Mouse (Mus musculus): ENCODE data around the gene Smbd1. TPM values are rescaled to one million over a fixed set of nuclear protein-coding genes. Genes with fewer than 3 reads are reported as not detected.

Gene Smbd1
- polyA plus RNA-seq, 1 experiment from 2014 or later: not detected

DNA sequence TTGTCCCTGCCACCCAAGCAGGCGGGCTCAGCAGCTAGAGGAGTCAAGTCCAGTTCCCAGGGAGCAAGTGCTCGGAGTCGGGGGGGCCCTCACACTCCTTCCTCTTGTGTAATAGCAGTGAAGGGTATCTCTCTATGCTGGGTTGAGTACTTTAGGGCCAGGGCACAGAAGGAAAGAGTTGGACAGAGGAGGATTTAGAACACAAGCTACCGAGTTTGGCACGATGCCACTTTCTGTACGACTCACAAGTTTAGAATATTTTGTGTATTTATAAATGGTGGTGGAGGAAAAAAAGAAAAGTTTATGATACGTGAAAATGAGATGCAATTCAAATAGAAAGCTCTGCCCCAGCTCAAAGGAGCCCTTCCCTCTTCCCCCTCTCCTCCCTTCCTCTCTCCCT, 5.1 kb downstream of the Smbd1 start:
- no peaks in the 10 kb centered on the region for H3K27me3 ChIP-seq (replicated peaks; ENCODE audit: control insufficient read depth, insufficient read depth, low read length)
- H3K27ac ChIP-seq (ENCODE audit: low read depth, low read length): no peak overlapping the region
- H3K9me3 ChIP-seq (ENCODE audit: control insufficient read depth, low read length): no peaks in the 10 kb centered on the region
- no peak overlapping the region for H3K4me3 ChIP-seq (ENCODE audit: low read depth, low read length)
- H3K36me3 ChIP-seq (ENCODE audit: control insufficient read depth, insufficient read depth, low read length): no peaks in the 10 kb centered on the region
- 78% methylated on average over 7 of the region's 7 CpGs for WGBS
- no peak overlapping the region for H3K9ac ChIP-seq (ENCODE audit: low read depth, low read length)
- H3K4me2 ChIP-seq: no peak overlapping the region
- ATAC-seq (replicated peaks; ENCODE audit: low FRiP score): no peak
- 0 out of 2 replicates have a peak, but pooled peaks cover 2% of the 10 kb centered on the region for H3K4me1 ChIP-seq (replicated peaks; ENCODE audit: control insufficient read depth, insufficient read depth, low read length)
- DNase-seq (ENCODE audit: low spot score): no peak

DNA sequence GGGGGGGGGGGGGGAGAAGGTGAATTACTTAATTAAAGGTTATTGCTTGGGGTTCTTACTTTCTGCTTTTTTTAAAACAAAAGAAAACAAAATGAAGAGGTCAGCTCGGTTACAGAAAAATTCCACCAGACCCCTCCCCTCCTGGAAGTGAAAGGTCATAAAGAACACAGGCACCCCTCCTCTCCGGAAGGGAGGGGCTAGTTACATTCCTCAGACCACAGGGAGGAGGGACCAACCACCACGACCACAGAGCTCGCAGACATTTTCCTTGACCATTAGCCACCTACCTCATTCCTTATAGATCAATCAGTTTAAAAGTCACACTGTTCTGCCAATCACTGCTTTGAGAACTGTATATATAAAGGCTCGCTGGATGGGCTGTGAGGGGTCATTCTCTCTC, 6.4 kb downstream of the Smbd1 start:
- no peak overlapping the region for H3K4me3 ChIP-seq (ENCODE audit: low read depth, low read length)
- 0 out of 2 replicates have a peak, but pooled peaks cover 2% of the 10 kb centered on the region for H3K4me1 ChIP-seq (replicated peaks; ENCODE audit: control insufficient read depth, insufficient read depth, low read length)
- H3K4me2 ChIP-seq: no peak overlapping the region
- DNase-seq (ENCODE audit: low spot score): no peak
- no peaks in the 10 kb centered on the region for H3K27me3 ChIP-seq (replicated peaks; ENCODE audit: control insufficient read depth, insufficient read depth, low read length)
- ATAC-seq (replicated peaks; ENCODE audit: low FRiP score): no peak
- H3K36me3 ChIP-seq (ENCODE audit: control insufficient read depth, insufficient read depth, low read length): no peaks in the 10 kb centered on the region
- no peak overlapping the region for H3K27ac ChIP-seq (ENCODE audit: low read depth, low read length)
- no peak overlapping the region for H3K9ac ChIP-seq (ENCODE audit: low read depth, low read length)
- H3K9me3 ChIP-seq (ENCODE audit: control insufficient read depth, low read length): no peaks in the 10 kb centered on the region
- WGBS: 38% methylated on average over 5 of the region's 5 CpGs

DNA sequence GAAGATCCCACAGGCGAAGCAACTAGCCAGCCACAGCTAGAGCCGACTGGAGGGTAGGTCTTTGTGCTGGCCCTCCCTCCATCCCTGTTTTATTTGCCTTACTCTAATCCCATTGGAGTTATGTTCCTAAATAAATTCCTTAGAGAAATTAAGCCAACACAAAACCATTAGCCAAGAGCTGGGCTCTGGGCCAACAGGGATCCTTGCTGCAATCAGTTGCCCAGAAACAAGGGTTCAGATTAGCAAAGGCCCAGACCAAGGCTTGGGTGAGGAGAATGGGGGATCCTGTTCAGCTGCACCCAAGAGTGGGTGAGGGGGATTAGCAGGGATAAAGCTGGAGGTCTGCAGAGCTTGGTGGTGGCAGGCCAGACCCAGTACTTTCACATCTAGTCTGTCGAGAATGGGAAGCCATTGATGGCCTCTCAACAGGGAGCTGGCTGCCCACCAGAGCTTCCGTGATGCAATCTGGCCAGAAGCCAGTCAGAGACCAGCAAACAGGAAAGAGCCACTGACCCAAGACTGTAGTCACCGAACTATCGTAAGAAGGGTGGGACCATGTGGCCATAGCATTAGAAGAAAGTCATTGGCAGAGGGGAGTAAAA, 6.9 kb downstream of the Smbd1 start:
- H3K4me1 ChIP-seq (replicated peaks; ENCODE audit: control insufficient read depth, insufficient read depth, low read length): 0 out of 2 replicates have a peak, but pooled peaks cover 2% of the 10 kb centered on the region
- H3K4me3 ChIP-seq (ENCODE audit: low read depth, low read length): no peak overlapping the region
- ATAC-seq (replicated peaks; ENCODE audit: low FRiP score): no peak
- H3K27ac ChIP-seq (ENCODE audit: low read depth, low read length): no peak overlapping the region
- H3K9ac ChIP-seq (ENCODE audit: low read depth, low read length): no peak overlapping the region
- no peak overlapping the region for H3K4me2 ChIP-seq
- WGBS: 57% methylated on average over 6 of the region's 6 CpGs
- H3K9me3 ChIP-seq (ENCODE audit: control insufficient read depth, low read length): no peaks in the 10 kb centered on the region
- H3K36me3 ChIP-seq (ENCODE audit: control insufficient read depth, insufficient read depth, low read length): no peaks in the 10 kb centered on the region
- H3K27me3 ChIP-seq (replicated peaks; ENCODE audit: control insufficient read depth, insufficient read depth, low read length): no peaks in the 10 kb centered on the region
- DNase-seq (ENCODE audit: low spot score): no peak

DNA sequence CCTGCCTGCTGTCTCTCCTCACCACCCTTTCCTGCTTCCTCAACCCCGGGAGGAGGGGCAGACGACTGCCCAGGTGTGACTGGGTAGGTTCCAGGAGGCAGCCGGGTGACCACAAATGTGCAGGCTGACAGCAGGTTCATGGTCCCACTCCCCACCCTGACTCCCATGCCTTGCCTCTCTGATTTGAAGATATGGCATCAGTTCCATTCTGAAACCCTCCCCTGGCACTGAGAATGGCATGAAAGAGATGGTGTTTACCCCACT, 12.9 kb downstream of the Smbd1 start, which contains the start of gene Muc20:
TSS of gene Muc20 (minus strand) at position 10 of the 264 bp plus-strand sequence.
- Histone ChIP-seq H3K36me3 (ENCODE audit: control insufficient read depth, insufficient read depth, low read length) (no peaks in the 10 kb centered on the region), H3K27ac (ENCODE audit: low read depth, low read length) (no peak within 1 kb of the TSS), H3K27me3 (replicated peaks; ENCODE audit: control insufficient read depth, insufficient read depth, low read length) (peaks cover 4% of the 10 kb centered on the region), H3K9ac (ENCODE audit: low read depth, low read length) (no peak within 1 kb of the TSS), H3K4me3 (ENCODE audit: low read depth, low read length) (no peak within 1 kb of the TSS), H3K9me3 (ENCODE audit: control insufficient read depth, low read length) (no peaks in the 10 kb centered on the region), H3K4me2 (no peak within 1 kb of the TSS), H3K4me1 (replicated peaks; ENCODE audit: control insufficient read depth, insufficient read depth, low read length) (no peaks in the 10 kb centered on the region)
- WGBS: 68% methylated on average over 3 of the region's 3 CpGs
- DNase-seq (ENCODE audit: low spot score) (no peak), ATAC-seq (replicated peaks; ENCODE audit: low FRiP score) (no peak)

DNA sequence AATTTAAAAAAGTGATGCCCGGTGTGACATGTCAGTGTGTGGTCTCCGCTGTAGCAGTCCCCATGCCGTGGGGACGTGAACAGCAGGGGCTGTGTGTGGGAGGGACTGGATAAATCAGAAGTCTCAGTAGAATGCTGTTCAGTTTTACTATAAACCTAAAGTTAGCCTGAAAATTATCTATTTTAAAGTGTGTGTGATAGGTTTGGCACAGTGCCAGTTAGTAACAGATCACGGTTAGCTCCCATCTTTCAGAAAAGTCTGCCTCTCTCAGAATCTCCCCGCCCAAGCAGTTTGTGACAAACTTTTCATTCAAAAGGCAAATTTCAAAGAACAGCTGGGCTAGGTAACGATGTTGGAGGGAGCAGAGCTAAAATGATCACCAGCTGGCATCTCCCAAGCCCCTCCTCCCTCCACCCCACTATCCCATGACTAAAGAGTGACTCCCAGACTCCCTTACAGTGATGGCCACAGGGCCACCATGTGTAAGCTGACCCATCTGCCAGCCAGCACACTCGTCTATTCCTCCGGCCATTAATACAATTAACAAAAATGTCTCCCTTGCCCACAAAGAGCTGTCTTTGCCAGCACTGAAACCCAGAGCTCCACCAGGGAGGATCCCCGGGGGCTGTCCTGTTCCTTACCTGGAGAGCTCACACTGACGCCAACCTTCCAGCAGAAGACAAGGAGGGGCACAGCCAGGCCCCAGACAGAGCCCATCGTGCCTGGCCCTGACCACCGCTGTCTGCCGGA, 13.4 kb downstream of the Smbd1 start:
- no peak overlapping the region for H3K4me3 ChIP-seq (ENCODE audit: low read depth, low read length)
- H3K4me1 ChIP-seq (replicated peaks; ENCODE audit: control insufficient read depth, insufficient read depth, low read length): no peaks in the 10 kb centered on the region
- no peaks in the 10 kb centered on the region for H3K9me3 ChIP-seq (ENCODE audit: control insufficient read depth, low read length)
- peaks cover 8% of the 10 kb centered on the region for H3K27me3 ChIP-seq (replicated peaks; ENCODE audit: control insufficient read depth, insufficient read depth, low read length)
- no peak overlapping the region for H3K4me2 ChIP-seq
- no peak for ATAC-seq (replicated peaks; ENCODE audit: low FRiP score)
- DNase-seq (ENCODE audit: low spot score): no peak
- H3K36me3 ChIP-seq (ENCODE audit: control insufficient read depth, insufficient read depth, low read length): no peaks in the 10 kb centered on the region
- no peak overlapping the region for H3K9ac ChIP-seq (ENCODE audit: low read depth, low read length)
- H3K27ac ChIP-seq (ENCODE audit: low read depth, low read length): no peak overlapping the region
- 77% methylated on average over 14 of the region's 14 CpGs for WGBS

DNA sequence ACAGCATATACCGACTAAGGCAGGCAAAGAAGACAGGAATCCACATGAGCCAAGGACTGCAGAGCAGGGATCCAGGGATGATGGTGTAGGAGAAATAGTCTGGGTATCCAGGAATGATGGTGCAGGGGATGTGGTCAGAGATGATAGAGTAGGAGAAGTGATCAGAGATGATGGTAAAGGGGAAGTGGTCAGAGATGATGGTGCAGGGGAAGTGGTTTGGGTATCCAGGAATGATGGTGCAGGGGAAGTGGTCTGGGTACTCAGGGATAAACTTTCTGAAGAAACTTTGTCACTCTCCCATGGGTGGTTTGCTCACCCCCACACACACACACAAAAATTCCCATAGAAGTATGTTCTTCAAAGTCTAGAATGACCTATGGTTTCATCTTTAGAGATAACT, 15.1 kb downstream of the Smbd1 start:
- H3K9ac ChIP-seq (ENCODE audit: low read depth, low read length): no peak overlapping the region
- 43% methylated on average over 1 of the region's 1 CpGs for WGBS
- no peaks in the 10 kb centered on the region for H3K9me3 ChIP-seq (ENCODE audit: control insufficient read depth, low read length)
- no peak overlapping the region for H3K4me3 ChIP-seq (ENCODE audit: low read depth, low read length)
- H3K36me3 ChIP-seq (ENCODE audit: control insufficient read depth, insufficient read depth, low read length): no peaks in the 10 kb centered on the region
- DNase-seq (ENCODE audit: low spot score) (no peak), ATAC-seq (replicated peaks; ENCODE audit: low FRiP score) (no peak)
- H3K27ac ChIP-seq (ENCODE audit: low read depth, low read length): no peak overlapping the region
- H3K4me1 ChIP-seq (replicated peaks; ENCODE audit: control insufficient read depth, insufficient read depth, low read length): no peaks in the 10 kb centered on the region
- no peak overlapping the region for H3K4me2 ChIP-seq
- H3K27me3 ChIP-seq (replicated peaks; ENCODE audit: control insufficient read depth, insufficient read depth, low read length): peaks cover 8% of the 10 kb centered on the region

DNA sequence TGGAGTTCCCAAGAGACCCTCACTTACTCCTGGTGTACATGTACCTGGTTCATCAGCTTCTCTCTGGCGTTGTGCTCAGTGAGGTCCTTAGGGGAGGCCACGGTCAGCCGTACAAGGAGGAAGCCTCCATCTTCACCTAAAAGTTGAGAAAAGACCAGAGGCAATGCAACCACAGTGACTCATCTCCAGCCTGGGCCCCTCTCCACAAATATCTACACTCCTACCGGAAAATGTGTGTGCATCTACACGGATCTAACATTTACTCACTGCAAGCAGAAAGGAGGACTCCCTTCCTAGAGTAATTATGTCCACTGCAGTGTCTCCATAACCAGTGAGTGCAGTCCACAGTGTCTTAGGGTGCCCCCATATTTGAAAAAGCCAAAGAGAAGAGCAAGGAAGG, 20.2 kb downstream of the Smbd1 start:
- Histone ChIP-seq H3K27ac (ENCODE audit: low read depth, low read length) (no peak overlapping the region), H3K9ac (ENCODE audit: low read depth, low read length) (no peak overlapping the region), H3K27me3 (replicated peaks; ENCODE audit: control insufficient read depth, insufficient read depth, low read length) (peaks cover 4% of the 10 kb centered on the region; the same call in 1 of the 2 replicates), H3K36me3 (ENCODE audit: control insufficient read depth, insufficient read depth, low read length) (no peaks in the 10 kb centered on the region), H3K9me3 (ENCODE audit: control insufficient read depth, low read length) (peaks cover 4% of the 10 kb centered on the region; the same call in 1 of the 2 replicates), H3K4me2 (no peak overlapping the region), H3K4me3 (ENCODE audit: low read depth, low read length) (no peak overlapping the region), H3K4me1 (replicated peaks; ENCODE audit: control insufficient read depth, insufficient read depth, low read length) (no peaks in the 10 kb centered on the region)
- no peak for ATAC-seq (replicated peaks; ENCODE audit: low FRiP score)
- WGBS: 79% methylated on average over 5 of the region's 5 CpGs
- DNase-seq (ENCODE audit: low spot score): no peak

DNA sequence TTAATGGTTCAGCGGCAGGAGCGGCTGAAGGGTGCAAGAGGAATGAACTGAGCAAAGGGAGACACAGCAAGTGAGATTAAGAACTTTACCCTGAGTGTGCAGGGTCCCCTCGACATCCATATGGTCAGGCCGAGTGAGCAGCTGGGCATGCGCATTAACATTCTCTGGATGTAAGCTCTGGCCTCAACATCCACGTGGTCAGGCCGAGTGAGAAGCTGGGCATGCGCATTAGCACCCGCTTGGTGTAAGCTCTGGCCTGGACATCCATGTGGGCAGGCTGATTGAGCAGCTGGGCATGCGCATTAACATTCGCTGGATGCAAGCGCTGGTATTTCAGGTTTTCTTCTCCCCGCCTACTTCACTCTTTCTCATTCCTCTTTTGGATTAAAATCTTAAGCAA, 25.4 kb downstream of the Smbd1 start:
- no peaks in the 10 kb centered on the region for H3K36me3 ChIP-seq (ENCODE audit: control insufficient read depth, insufficient read depth, low read length)
- no peak overlapping the region for H3K4me3 ChIP-seq (ENCODE audit: low read depth, low read length)
- DNase-seq (ENCODE audit: low spot score) (no peak), ATAC-seq (replicated peaks; ENCODE audit: low FRiP score) (no peak)
- 0 out of 2 replicates have a peak, but pooled peaks cover 2% of the 10 kb centered on the region for H3K27me3 ChIP-seq (replicated peaks; ENCODE audit: control insufficient read depth, insufficient read depth, low read length)
- no peak overlapping the region for H3K4me2 ChIP-seq
- no peak overlapping the region for H3K27ac ChIP-seq (ENCODE audit: low read depth, low read length)
- H3K9me3 ChIP-seq (ENCODE audit: control insufficient read depth, low read length): peaks cover 4% of the 10 kb centered on the region; the same call in 1 of the 2 replicates
- H3K4me1 ChIP-seq (replicated peaks; ENCODE audit: control insufficient read depth, insufficient read depth, low read length): no peaks in the 10 kb centered on the region
- no peak overlapping the region for H3K9ac ChIP-seq (ENCODE audit: low read depth, low read length)
- 83% methylated on average over 13 of the region's 13 CpGs for WGBS
